Mouse (Mus musculus) cerebellum, adult 11 months (tissue): ENCODE data around the gene Gm20388.

Source experiments
- DNase-seq: peaks from one replicate; pipeline ENCODE4 v3.0.0; 2022

The Gm20388 gene

GRCm38 (mm10) chr8:120408241-120409215, 497.9 kb downstream of the Gm20388 start:
- DNase-seq: no peak

DNA sequence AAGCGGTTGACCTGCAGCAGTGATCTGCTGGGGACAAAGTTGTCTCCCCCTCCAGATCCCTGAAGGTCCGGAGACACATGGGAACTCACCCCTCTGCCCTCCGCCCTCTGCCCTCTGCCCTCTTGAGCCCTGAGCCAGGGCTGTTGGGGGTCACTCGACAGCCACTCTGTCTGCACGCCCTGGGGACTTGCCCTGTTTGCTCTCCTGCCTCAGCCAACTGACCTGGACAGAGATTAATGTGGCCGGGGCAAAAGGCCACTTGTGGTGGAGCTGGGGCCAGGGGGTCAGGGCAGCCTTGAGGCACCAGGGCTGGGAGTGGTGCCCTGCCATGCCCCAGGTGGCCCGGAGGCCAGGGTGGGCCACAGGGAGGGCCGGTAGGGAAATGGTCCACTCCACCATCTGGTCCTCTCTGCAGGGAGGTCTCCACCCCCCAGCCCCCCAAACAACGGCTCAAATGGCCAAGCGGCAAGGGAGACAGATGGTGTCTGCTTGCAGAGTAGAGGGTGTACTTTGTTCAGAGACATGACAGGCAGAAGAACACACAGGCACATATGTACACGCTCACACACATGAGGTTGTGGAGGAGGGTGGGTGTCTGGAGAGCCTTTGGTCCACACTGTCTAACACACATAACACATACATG, 498.9 kb downstream of the Gm20388 start:
- no peak for DNase-seq

- DNase-seq: no peak
These were observed 500.4 kb downstream of the Gm20388 start for GRCm38 (mm10) chr8:120411059-120411458.

DNA sequence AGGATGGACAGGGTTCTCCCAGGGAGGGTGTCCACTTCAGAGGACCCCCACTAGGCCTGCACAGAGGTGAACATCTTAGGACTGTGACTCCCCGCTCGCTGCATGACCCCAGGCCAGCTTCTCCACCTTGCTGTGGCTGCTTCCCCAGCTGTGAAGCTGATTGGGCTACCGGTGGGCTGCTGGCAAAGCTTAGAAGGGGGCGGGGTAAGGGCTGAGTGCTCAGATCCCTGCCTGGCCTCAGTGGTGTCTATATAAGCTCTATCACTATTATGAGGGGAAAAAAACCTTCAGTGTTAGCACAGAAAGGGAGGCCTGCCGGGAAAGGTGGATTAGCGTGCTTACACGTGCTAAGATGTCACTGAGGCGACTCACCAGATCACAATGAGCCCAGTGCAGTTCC, 501.2 kb downstream of the Gm20388 start:
- no peak for DNase-seq

- no peak for DNase-seq
These were observed 501.7 kb downstream of the Gm20388 start for GRCm38 (mm10) chr8:120412357-120412756.

DNA sequence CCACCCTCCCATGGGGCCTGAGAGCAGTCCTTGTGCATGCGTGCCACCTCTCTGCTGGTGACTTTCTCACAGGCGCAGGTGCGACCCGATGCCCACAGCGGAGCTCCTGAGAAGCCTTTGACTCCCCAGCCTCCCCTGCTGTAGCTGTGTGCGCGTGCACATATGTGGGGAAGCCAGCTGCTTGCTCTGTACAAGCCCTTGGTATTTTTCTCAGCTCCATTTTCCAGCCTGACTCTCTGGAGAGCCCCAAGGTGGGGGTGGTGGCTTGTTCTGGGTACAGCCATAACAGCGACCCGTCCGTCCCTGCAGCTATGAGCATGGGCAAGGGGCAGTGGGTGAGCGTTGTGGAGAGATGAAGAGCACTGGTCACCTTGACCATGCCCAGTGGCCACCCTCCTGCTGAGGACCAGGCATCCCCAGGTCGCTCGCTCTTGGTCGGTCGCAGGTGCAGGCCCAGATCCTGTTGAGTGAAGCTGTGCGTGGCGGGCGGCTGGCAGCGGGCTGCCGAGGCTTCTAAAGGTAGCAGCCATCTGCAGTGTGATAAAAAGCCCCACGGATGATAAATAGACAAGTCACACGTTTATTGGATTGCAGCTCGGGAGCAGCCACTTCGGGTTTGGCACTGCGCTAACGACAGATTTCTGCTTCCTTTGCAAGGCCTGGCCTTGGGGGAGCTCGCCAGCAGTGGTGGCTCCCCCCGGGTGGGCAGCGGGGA, 502.4 kb downstream of the Gm20388 start:
- no peak for DNase-seq

GRCm38 (mm10) chr8:120413626-120413988, 503.0 kb downstream of the Gm20388 start:
- DNase-seq: no peak

- no peak for DNase-seq
These were observed 503.6 kb downstream of the Gm20388 start for GRCm38 (mm10) chr8:120414216-120414615.

GRCm38 (mm10) chr8:120415474-120415873, 504.8 kb downstream of the Gm20388 start:
- DNase-seq: no peak

DNA sequence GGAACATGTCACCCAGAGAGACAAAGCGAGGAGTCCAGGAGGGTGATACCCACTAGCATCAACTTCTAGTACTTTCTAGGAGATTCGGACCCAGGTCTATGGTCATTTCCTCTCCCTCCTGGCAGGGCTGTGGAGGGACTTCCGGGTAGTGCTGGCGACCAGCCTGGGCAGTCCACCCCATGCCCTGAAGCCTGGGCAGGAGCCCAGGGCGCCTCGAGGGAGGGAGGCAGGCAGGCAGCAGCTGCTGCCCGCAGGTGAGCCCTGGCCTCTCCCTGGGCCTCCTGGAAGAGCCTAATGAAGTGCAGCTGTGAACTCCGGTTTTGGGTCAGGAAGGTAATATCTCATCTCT, 505.5 kb downstream of the Gm20388 start:
- DNase-seq: no peak

- DNase-seq: no peak
These were observed 506.1 kb downstream of the Gm20388 start for GRCm38 (mm10) chr8:120416522-120417394.

DNA sequence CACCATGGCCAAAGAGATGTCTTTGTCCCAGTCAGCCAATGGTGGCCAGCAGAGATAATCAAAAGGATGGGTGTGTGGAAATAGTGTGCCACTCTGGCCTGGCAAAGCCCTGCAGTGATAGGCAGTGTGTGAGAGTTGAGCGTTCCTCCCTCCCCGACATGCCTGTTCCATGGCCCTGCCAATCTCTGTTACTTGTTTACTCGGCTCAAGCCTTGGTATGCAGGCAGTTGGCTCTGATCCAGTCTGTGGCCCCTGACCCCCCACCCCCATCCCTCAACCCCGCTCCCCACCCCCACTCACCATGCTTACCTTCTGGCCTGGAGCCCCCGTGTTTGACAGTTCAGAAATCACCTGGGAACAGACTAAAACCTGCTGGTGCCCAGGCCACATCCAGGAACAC, 507.5 kb downstream of the Gm20388 start:
- DNase-seq: no peak

GRCm38 (mm10) chr8:120419675-120420074, 509.0 kb downstream of the Gm20388 start:
- DNase-seq: no peak

- DNase-seq: no peak
These were observed 509.6 kb downstream of the Gm20388 start for GRCm38 (mm10) chr8:120420226-120420625.

DNA sequence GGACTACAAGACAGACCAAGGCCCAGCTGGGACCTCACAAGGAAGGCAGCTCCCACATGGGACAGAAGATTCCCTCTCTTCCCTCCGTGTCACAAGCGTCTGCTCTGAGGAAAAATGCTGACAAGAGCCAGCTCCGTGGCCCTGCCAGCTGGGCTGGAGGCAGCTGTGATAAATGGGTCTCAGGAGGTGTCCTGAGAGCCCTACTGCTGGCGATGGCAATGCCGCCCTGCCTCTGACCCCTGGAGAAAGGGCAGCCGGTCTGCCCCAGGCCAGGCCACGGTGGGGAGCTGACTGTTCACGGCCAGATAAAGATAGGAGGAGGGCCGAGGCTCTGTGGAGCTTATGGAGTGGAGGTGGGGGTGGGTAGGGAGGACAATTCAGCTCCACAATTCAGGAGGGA, 511.0 kb downstream of the Gm20388 start:
- DNase-seq: no peak

DNA sequence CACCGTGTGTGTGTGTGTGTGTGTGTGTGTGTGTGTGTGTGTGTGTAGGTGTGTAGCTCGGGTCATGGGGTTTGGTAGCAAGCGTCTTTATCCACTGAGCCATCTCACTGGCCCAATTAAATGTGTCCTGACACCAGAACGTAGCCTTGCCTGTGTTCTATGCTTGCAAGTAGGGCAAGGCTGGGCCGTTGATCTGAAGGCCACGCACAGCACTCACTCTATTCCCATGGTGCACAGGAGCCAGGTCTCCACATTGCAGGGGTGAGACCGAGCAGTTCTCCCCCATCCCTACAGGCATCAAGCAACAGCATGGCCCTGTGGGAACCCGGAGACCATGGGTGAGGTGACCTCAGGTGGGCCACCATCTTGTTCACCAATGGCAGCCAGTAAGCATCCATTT, 511.6 kb downstream of the Gm20388 start:
- DNase-seq: no peak

GRCm38 (mm10) chr8:120423576-120423975, 512.9 kb downstream of the Gm20388 start:
- DNase-seq: no peak

DNA sequence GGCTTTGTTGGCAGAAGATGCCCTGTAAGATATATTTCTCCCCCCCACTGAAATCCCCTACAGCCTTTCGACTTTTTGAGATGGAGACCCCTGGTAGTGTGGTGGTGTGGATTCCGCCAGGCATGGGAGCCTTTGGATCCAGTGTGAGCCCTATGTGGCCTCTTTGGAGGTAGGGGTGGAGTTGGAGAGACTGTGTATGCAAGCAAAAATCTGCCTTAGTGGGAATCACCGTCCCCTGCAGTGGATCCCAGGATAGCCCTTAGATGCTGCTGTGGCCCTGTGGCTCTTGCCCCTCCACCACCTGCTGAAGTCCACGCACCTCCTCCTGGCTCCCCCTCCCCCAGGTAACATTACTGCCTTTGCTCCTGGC, 514.2 kb downstream of the Gm20388 start:
- no peak for DNase-seq

GRCm38 (mm10) chr8:120425199-120425941, 514.7 kb downstream of the Gm20388 start:
- no peak for DNase-seq

DNA sequence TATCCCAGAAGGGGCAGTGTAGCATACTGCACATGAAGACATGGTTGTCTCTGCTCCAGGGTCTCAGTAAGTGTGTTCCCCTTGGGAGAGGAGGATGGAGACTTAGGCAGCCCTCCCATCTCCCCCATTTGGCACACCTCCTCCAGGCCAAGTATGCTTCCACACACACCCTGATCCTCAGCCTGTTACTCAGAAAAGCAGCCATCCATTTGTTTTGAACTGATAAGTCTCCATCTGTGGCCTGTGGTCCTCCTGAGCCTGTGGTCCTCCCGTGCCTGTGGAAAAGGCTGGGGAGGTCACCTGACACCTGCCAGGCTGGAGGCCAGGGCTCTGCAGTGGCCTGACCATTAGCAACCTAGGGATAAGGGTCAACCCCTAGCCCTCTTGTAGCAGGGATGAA, 515.5 kb downstream of the Gm20388 start:
- no peak for DNase-seq

DNA sequence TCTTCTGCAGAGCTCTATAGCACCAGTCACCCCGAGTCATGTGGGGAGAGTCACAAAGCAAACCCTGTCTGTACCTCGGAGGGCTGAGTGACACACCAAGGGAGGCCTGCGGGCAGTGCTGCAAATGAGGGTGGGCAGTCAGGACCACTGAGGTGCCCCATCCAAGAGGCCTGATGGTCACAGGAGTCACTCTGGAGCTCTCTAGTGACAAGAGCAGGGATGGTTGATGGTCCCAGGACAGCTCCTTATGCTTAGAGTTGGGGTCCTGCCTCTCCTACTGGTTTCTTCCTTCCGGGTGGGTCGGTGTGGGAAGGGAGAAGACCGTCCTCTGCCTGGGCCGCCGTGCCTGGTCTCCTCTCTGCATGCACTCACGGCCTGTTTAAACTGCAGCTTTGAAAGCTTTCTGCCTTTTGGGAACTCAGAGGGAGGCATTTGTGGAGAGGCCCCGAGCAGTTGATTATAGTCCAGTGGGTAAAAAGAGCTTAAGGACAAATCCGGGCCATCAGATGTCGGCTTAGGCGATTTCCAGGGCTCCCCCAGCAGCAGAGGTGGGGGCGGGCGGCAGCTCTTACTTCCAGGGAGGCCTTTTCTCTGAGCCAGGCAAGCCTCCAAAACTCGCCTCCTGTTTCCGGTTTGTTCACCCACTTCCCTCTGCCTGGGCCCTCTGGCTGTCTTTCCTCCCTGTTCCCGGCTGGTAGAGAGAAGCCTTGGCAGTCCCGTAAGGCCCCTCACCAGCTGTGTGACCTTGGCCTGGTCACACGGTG, 516.2 kb downstream of the Gm20388 start:
- DNase-seq: no peak
